Mouse (Mus musculus) mouse embryonic stem cell (cell line): ENCODE results near the gene Iars2.
"Not testable (repeated sequence)": the region's sequence is repeated elsewhere in the genome, so short reads cannot be mapped to it uniquely, and the experiment has no call there.

Experiments
- in situ Hi-C, 2 experiments: fragments of 300-500 bp; cut with MboI; formaldehyde crosslinking; loops; 1 replicate in 1 of 2; 3 replicates in 1 of 2; pipeline ENCODE4 v1.14.3; 2019 to 2020; ENCODE audit warnings: low sequenced_read_pairs in 2 of 2, low pct_unique_long_range_greater_than_20kb in 1 of 2, mixed read lengths in 1 of 2; ENCODE audit not compliant: unreplicated experiment in 1 of 2

Iars2 gene

GRCm38 (mm10) chr1:185335231-185335765, 6.1 kb upstream of the Iars2 start:
- in situ Hi-C loops, result no loop called here

GRCm38 (mm10) chr1:185334136-185334535, 4.9 kb upstream of the Iars2 start:
- in situ Hi-C loops, result no loop called here

GRCm38 (mm10) chr1:185333651-185334050, 4.5 kb upstream of the Iars2 start:
- in situ Hi-C loops, result no loop called here

- in situ Hi-C loops, result no loop called here
These were observed 2.8 kb upstream of the Iars2 start, which contains the start of gene Bpnt1 for GRCm38 (mm10) chr1:185331983-185332430. Gene Bpnt1, plus strand, starts transcription at chr1:185332149.

GRCm38 (mm10) chr1:185331364-185331763, 2.2 kb upstream of the Iars2 start:
- in situ Hi-C loops, result no loop called here

GRCm38 (mm10) chr1:185329851-185330250, 655 bp upstream of the Iars2 start:
- in situ Hi-C loops, result no loop called here

- in situ Hi-C loops, result not testable (repeated sequence)
These were observed 1.3 kb downstream of the Iars2 start for GRCm38 (mm10) chr1:185327754-185328345.

GRCm38 (mm10) chr1:185315846-185316568, 13.2 kb downstream of the Iars2 start:
- in situ Hi-C loops, result no loop called here

GRCm38 (mm10) chr1:185314546-185314945, 14.7 kb downstream of the Iars2 start:
- in situ Hi-C loops, result no loop called here

- in situ Hi-C loops, result no loop called here
These were observed 17.2 kb downstream of the Iars2 start for GRCm38 (mm10) chr1:185311949-185312348.

- in situ Hi-C loops, result no loop called here
These were observed 20.3 kb downstream of the Iars2 start for GRCm38 (mm10) chr1:185308908-185309307.

GRCm38 (mm10) chr1:185308334-185308733, 20.9 kb downstream of the Iars2 start:
- in situ Hi-C loops, result no loop called here

GRCm38 (mm10) chr1:185307645-185308044, 21.6 kb downstream of the Iars2 start:
- in situ Hi-C loops, result no loop called here

GRCm38 (mm10) chr1:185306836-185307235, 22.4 kb downstream of the Iars2 start:
- in situ Hi-C loops, result no loop called here

GRCm38 (mm10) chr1:185302816-185303215, 26.4 kb downstream of the Iars2 start:
- in situ Hi-C loops, result no loop called here

- in situ Hi-C loops, result no loop called here
These were observed 30.7 kb downstream of the Iars2 start for GRCm38 (mm10) chr1:185298496-185298895.

GRCm38 (mm10) chr1:185296850-185297249, 32.3 kb downstream of the Iars2 start:
- in situ Hi-C loops, result no loop called here

GRCm38 (mm10) chr1:185292646-185293360, 36.4 kb downstream of the Iars2 start:
- in situ Hi-C loops, result no loop called here

GRCm38 (mm10) chr1:185291336-185291735, 37.9 kb downstream of the Iars2 start:
- in situ Hi-C loops, result no loop called here
